Mouse (Mus musculus): Measurements from ENCODE around the gene Panx1. TPM values are rescaled to one million over a fixed set of nuclear protein-coding genes. Genes with fewer than 3 reads are reported as not detected.

Gene Panx1
- polyA plus RNA-seq, 2 experiments, result 2.8 to 4.7 TPM

DNA sequence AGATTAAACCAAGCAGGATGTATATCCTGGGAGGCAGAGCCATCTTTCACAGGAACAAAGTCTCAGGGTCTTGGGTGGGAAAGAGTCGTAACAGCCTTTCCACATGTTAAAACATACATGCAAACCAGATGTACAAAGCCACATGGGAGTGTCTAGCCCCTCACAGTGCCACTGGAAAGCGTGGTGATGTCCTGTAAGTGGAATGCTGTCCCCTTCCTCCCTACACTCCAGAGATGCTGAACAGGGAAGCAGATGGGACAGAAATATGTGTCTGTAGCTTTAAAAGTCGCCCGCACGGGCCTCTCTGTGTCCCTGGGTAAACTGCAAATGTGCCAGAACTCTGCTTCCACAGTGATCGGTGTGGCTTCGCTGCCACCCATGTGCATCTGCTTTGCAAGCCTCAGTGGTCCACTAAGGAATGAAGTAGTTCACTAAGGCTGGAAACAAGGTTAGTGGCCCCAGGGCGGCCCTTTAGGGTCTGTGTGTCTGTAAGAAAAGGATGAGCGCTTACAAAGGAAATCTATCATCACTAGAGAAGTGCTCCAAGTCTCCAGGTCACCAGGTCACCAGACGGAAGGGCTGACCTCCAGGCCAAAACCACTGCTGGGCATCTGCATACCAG, 41.5 kb downstream of the Panx1 start:
- WGBS (ENCODE audit: insufficient replicate concordance), result 75% methylated on average over 10 of the region's 10 CpGs
- Histone ChIP-seq H3K4me2 (ENCODE audit: low read depth) (no peak overlapping the region), H3K4me3 (ENCODE audit: insufficient read depth in 1 of 2, low read depth in 2 of 2, low read length in 2 of 2) (no peak overlapping the region), H3K9ac (replicated peaks) (no peak overlapping the region), H3K27me3 (ENCODE audit: control insufficient read depth, insufficient read depth, low read length) (no peaks in the 10 kb centered on the region), H3K27ac (no peak overlapping the region), H3K4me1 (replicated peaks; ENCODE audit: control insufficient read depth in 2 of 2, insufficient read depth in 2 of 2, low read length in 1 of 2) (no peaks in the 10 kb centered on the region), H3K36me3 (replicated peaks; ENCODE audit: control insufficient read depth, insufficient read depth, low read depth) (no peaks in the 10 kb centered on the region), H3K9me3 (ENCODE audit: control insufficient read depth, low read length) (no peaks in the 10 kb centered on the region)
- ATAC-seq (ENCODE audit: insufficient read depth), result no peak
- TF ChIP-seq CTCF (IDR thresholded peaks at IDR 0.05; ENCODE audit: low read depth) (no peak), EP300 (IDR thresholded peaks at IDR 0.05; ENCODE audit: low read depth) (no peak)
- no peak for DNase-seq (ENCODE audit: low read depth in 3 of 3, low spot score in 3 of 3)

DNA sequence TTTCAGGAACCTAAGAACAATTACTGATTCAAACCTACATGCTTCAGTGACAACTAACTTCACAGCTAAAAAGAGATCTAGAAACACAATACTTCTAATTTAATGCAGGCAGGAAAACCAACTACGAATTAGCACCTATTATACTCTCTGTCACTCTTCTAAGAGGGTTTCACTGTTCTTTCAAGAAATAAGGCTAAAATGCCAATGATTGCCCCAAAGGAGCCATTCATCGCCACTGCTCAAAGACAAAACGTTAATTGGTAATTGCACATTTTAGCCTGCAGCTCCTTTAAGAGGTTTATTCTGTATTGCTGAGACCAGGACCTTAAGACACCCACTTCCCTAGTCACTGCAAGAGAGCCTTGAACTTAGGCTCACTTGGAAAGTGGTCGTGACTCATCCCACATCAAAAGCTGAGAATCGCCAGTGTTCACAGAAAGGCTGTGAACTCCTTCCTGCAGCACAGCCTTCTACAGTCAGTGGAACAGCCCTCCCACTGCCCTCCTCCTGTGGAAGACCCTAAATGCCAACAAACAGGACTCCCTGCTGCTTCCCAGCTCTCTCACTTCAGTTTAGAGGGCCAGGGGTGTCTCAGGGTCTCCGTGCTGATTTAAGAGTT, 42.2 kb downstream of the Panx1 start:
- TF ChIP-seq CTCF (IDR thresholded peaks at IDR 0.05; ENCODE audit: low read depth), result no peak
- no peak for TF ChIP-seq EP300 (IDR thresholded peaks at IDR 0.05; ENCODE audit: low read depth)
- Histone ChIP-seq H3K4me3 (ENCODE audit: insufficient read depth in 1 of 2, low read depth in 2 of 2, low read length in 2 of 2) (no peak overlapping the region), H3K4me2 (ENCODE audit: low read depth) (no peak overlapping the region), H3K27ac (no peak overlapping the region), H3K9ac (replicated peaks) (no peak overlapping the region), H3K36me3 (replicated peaks; ENCODE audit: control insufficient read depth, insufficient read depth, low read depth) (no peaks in the 10 kb centered on the region), H3K9me3 (ENCODE audit: control insufficient read depth, low read length) (no peaks in the 10 kb centered on the region), H3K4me1 (replicated peaks; ENCODE audit: control insufficient read depth in 2 of 2, insufficient read depth in 2 of 2, low read length in 1 of 2) (no peaks in the 10 kb centered on the region), H3K27me3 (ENCODE audit: control insufficient read depth, insufficient read depth, low read length) (no peaks in the 10 kb centered on the region)
- no peak for DNase-seq (ENCODE audit: low read depth in 3 of 3, low spot score in 3 of 3)
- WGBS (ENCODE audit: insufficient replicate concordance), result 60% methylated on average over 6 of the region's 6 CpGs
- ATAC-seq (ENCODE audit: insufficient read depth), result no peak

DNA sequence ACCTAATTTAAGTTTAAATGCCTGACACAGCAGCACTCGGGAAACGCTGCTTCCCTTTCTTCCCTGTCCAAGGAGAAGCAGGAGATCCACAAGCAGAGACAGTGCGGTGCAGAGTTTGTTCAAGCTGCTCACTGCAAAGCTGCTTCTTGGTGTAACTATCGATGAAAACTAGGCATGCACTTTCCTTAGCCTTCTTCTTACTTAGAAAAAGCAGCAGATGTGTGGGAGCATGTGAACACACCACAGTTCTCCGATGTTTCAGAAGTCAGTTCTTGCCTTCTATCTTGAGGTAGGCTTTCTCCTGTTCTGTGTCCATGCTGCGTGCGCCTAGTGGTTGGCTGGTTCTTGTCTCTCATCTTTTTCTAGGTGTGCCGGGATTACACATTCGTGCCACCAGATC, 46.5 kb downstream of the Panx1 start:
- WGBS (ENCODE audit: insufficient replicate concordance), result 63% methylated on average over 9 of the region's 9 CpGs
- no peak for DNase-seq (ENCODE audit: low read depth in 3 of 3, low spot score in 3 of 3)
- TF ChIP-seq CTCF (IDR thresholded peaks at IDR 0.05; ENCODE audit: low read depth) (no peak), EP300 (IDR thresholded peaks at IDR 0.05; ENCODE audit: low read depth) (no peak)

DNA sequence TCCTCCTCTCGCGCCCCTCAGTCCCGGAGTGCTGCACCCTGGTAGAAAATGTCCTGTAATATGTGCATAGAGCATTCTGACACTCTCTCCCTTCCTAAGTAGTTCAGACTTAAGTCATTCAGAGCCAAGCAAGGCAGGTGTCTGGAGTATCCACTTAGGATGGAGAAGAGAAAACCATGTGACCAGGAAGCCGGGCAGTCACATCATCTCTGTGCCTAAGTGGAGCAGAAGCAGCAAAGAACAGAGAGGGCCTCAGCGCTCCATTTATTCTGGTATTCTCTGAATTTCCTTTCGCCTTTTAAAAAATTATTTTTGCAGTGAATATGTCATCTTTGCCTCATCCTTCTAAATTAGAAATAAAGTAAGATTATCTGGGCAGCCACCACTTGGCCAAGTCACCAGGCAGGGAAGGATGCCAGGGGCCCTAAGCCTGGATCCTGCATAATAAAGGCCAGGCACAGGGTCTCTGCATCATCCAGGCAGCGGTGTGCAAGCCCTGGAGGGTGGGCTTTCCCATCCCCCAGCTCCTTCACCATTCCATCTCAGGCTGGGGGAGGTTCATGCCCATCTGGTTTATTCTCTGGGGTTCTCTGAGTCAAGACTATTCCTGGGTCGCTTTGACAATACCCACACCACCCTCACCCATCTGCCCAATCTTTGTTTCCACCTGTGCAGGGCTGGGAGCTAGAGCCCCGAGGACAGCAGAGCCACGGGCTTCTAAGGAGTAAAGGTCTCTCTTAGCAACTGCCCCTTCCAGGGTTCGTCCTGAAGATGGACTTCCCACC, 47.8 kb downstream of the Panx1 start:
- ATAC-seq (ENCODE audit: insufficient read depth), result no peak
- Histone ChIP-seq H3K36me3 (replicated peaks; ENCODE audit: control insufficient read depth, insufficient read depth, low read depth) (no peaks in the 10 kb centered on the region), H3K27ac (no peak overlapping the region), H3K4me2 (ENCODE audit: low read depth) (no peak overlapping the region), H3K4me1 (replicated peaks; ENCODE audit: control insufficient read depth in 2 of 2, insufficient read depth in 2 of 2, low read length in 1 of 2) (no peaks in the 10 kb centered on the region), H3K9ac (replicated peaks) (no peak overlapping the region), H3K4me3 (ENCODE audit: insufficient read depth in 1 of 2, low read depth in 2 of 2, low read length in 2 of 2) (no peak overlapping the region), H3K9me3 (ENCODE audit: control insufficient read depth, low read length) (no peaks in the 10 kb centered on the region), H3K27me3 (ENCODE audit: control insufficient read depth, insufficient read depth, low read length) (no peaks in the 10 kb centered on the region)
- TF ChIP-seq CTCF (IDR thresholded peaks at IDR 0.05; ENCODE audit: low read depth), result no peak
- no peak for TF ChIP-seq EP300 (IDR thresholded peaks at IDR 0.05; ENCODE audit: low read depth)
- 62% methylated on average over 11 of the region's 11 CpGs for WGBS (ENCODE audit: insufficient replicate concordance)
- DNase-seq (ENCODE audit: low read depth in 3 of 3, low spot score in 3 of 3), result no peak

More for the DNA sequence above, 46.5 kb downstream of the Panx1 start:
- Histone ChIP-seq H3K9ac (replicated peaks) (no peak overlapping the region), H3K4me3 (ENCODE audit: insufficient read depth in 1 of 2, low read depth in 2 of 2, low read length in 2 of 2) (no peak overlapping the region), H3K27ac (no peak overlapping the region), H3K4me1 (replicated peaks; ENCODE audit: control insufficient read depth in 2 of 2, insufficient read depth in 2 of 2, low read length in 1 of 2) (no peaks in the 10 kb centered on the region), H3K9me3 (ENCODE audit: control insufficient read depth, low read length) (no peaks in the 10 kb centered on the region), H3K36me3 (replicated peaks; ENCODE audit: control insufficient read depth, insufficient read depth, low read depth) (no peaks in the 10 kb centered on the region), H3K4me2 (ENCODE audit: low read depth) (no peak overlapping the region), H3K27me3 (ENCODE audit: control insufficient read depth, insufficient read depth, low read length) (no peaks in the 10 kb centered on the region)
- ATAC-seq (ENCODE audit: insufficient read depth), result no peak

DNA sequence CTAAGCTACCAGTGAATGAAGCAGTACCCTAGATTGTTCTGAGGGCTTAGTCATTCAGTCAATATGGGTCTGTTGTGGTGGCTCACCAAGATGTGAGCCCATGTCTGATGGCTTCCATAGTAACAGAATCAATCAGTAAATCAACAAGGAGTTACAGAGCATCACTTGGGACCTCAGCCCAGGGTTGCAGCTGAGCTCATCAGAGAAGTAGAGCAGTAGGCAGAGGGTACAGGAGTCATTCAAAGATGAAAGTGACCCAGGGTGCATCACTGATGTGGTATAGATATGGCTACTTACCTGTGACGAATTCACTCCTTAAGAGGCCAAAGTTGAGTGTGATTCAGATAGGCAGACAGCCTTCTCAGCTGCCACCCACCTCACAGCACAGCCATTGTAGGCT, 49.8 kb downstream of the Panx1 start:
- H3K4me2 ChIP-seq (ENCODE audit: low read depth), result no peak overlapping the region

More for the DNA sequence above, 49.8 kb downstream of the Panx1 start:
- Histone ChIP-seq H3K4me3 (ENCODE audit: insufficient read depth in 1 of 2, low read depth in 2 of 2, low read length in 2 of 2) (no peak overlapping the region), H3K4me1 (replicated peaks; ENCODE audit: control insufficient read depth in 2 of 2, insufficient read depth in 2 of 2, low read length in 1 of 2) (no peaks in the 10 kb centered on the region), H3K9ac (replicated peaks) (no peak overlapping the region), H3K27ac (no peak overlapping the region), H3K9me3 (ENCODE audit: control insufficient read depth, low read length) (no peaks in the 10 kb centered on the region), H3K27me3 (ENCODE audit: control insufficient read depth, insufficient read depth, low read length) (no peaks in the 10 kb centered on the region), H3K36me3 (replicated peaks; ENCODE audit: control insufficient read depth, insufficient read depth, low read depth) (no peaks in the 10 kb centered on the region)
- TF ChIP-seq EP300 (IDR thresholded peaks at IDR 0.05; ENCODE audit: low read depth), result no peak
- no peak for TF ChIP-seq CTCF (IDR thresholded peaks at IDR 0.05; ENCODE audit: low read depth)
- WGBS (ENCODE audit: insufficient replicate concordance), result 39% methylated on average over 1 of the region's 1 CpGs
- DNase-seq (ENCODE audit: low read depth in 3 of 3, low spot score in 3 of 3), result no peak
- no peak for ATAC-seq (ENCODE audit: insufficient read depth)

All from liver, embryonic 14.5 days (tissue).